Mouse (Mus musculus) MEL (cell line): Measurements from ENCODE around the gene 4833439L19Rik.

Experiments used
- CTCF ChIP-seq, 3 experiments: IDR thresholded peaks in 2 of 3; conservative IDR thresholded peaks in 1 of 3; 2 replicates each; pipeline ENCODE4 v1.5.1; 2011 to 2012; ENCODE audit warnings: low read length in 3 of 3, low read depth in 2 of 3, mild to moderate bottlenecking in 2 of 3, improper control_type of control experiment in 1 of 3, inconsistent platforms in 1 of 3, mixed read lengths in 1 of 3, moderate library complexity in 1 of 3; ENCODE audit not compliant: control insufficient read depth in 1 of 3, insufficient read depth in 1 of 3, poor library complexity in 1 of 3, severe bottlenecking in 1 of 3
- HCFC1 ChIP-seq: IDR thresholded peaks from 2 replicates; pipeline ENCODE4 v1.6.1; 2012; ENCODE audit warnings: low read depth, mild to moderate bottlenecking, inconsistent platforms, low read length, improper control_type of control experiment, moderate library complexity
- POLR2A ChIP-seq, 2 experiments: IDR thresholded peaks; 2 replicates each; pipeline ENCODE4 v1.6.1; 2011 to 2012; ENCODE audit warnings: low read length in 2 of 2, mild to moderate bottlenecking in 2 of 2, control low read depth in 1 of 2, improper control_type of control experiment in 1 of 2, low read depth in 1 of 2, moderate library complexity in 1 of 2; ENCODE audit not compliant: control insufficient read depth in 1 of 2, insufficient read depth in 1 of 2, poor library complexity in 1 of 2
- POLR2AphosphoS2 ChIP-seq: IDR thresholded peaks from 2 replicates; pipeline ENCODE4 v1.6.1; 2011; ENCODE audit warnings: low read length, improper control_type of control experiment

- TF ChIP-seq POLR2AphosphoS2 (no peak), HCFC1 (no peak), CTCF (IDR thresholded peaks at IDR 0.05 in 2 of 3, conservative IDR thresholded peaks at IDR 0.05 in 1 of 3; ENCODE audit: control insufficient read depth in 1 of 3, insufficient read depth in 1 of 3, low read depth in 2 of 3, low read length in 3 of 3, poor library complexity in 1 of 3, severe bottlenecking in 1 of 3) (no peak), POLR2A (IDR thresholded peaks at IDR 0.05; ENCODE audit: control insufficient read depth in 1 of 2, insufficient read depth in 1 of 2, low read depth in 1 of 2, low read length in 2 of 2, poor library complexity in 1 of 2) (no peak)
Observed at GRCm38 (mm10) chr13:54608002-54608401, 42.8 kb upstream of the 4833439L19Rik start.
